Mouse (Mus musculus) heart, embryonic 13.5 days (tissue): ENCODE measurements around the gene Kifc1. TPM values are rescaled to one million over a fixed set of nuclear protein-coding genes. Genes with fewer than 3 reads are reported as not detected.

Source experiments
- ATAC-seq: fragments of 200-750 bp; cut with Nextera tagmentation; 2 replicates; pipeline ENCODE4 v1.8.0; 2017; ENCODE audit warnings: moderate TSS enrichment; ENCODE audit not compliant: insufficient number of reproducible peaks, low FRiP score, low TSS enrichment; ENCODE audit errors: extremely low read depth
- H3K27ac ChIP-seq: fragments of 300-500 bp; sonication (generic); replicated peaks from 2 replicates; pipeline ENCODE4 v1.5.1; 2015; ENCODE audit warnings: moderate library complexity, mild to moderate bottlenecking, inconsistent platforms
- H3K27me3 ChIP-seq: fragments of 300-500 bp; sonication (generic); replicated peaks from 2 replicates; pipeline ENCODE4 v1.6.1; 2015; ENCODE audit warnings: mild to moderate bottlenecking, inconsistent platforms
- H3K36me3 ChIP-seq: fragments of 300-500 bp; sonication (generic); 2 replicates; pipeline ENCODE4 v1.6.1; 2015; ENCODE audit warnings: mild to moderate bottlenecking, inconsistent platforms
- H3K4me1 ChIP-seq: fragments of 300-500 bp; sonication (generic); 2 replicates; pipeline ENCODE4 v1.6.1; 2015; ENCODE audit warnings: inconsistent platforms
- H3K4me2 ChIP-seq: fragments of 300-500 bp; sonication (generic); 2 replicates; pipeline ENCODE4 v1.6.1; 2015; ENCODE audit warnings: inconsistent platforms, mild to moderate bottlenecking, moderate library complexity
- H3K4me3 ChIP-seq: fragments of 300-500 bp; sonication (generic); 2 replicates; pipeline ENCODE4 v1.5.1; 2015; ENCODE audit warnings: moderate library complexity, mild to moderate bottlenecking, inconsistent platforms
- H3K9ac ChIP-seq: fragments of 300-500 bp; sonication (generic); 2 replicates; pipeline ENCODE4 v1.6.1; 2015; ENCODE audit warnings: inconsistent platforms, mild to moderate bottlenecking, moderate library complexity
- H3K9me3 ChIP-seq: fragments of 300-500 bp; sonication (generic); 2 replicates; pipeline ENCODE4 v1.6.1; 2016; ENCODE audit warnings: inconsistent platforms
- WGBS: fragments of 180-500 bp; shearing (Covaris S2); methylation state at CpG from one replicate; pipeline ENCODE4 v1.1.7; 2015; ENCODE audit warnings: mixed read lengths; 5-methylcytosine and 5-hydroxymethylcytosine counted together
- polyA plus RNA-seq: library from polyadenylated mRNA; unstranded; fragments of >200 nt; fragmentation: Nextera tagmentation; extraction: Ambion mirVana; gene quantifications from 2 replicates; pipeline ENCODE4 v1.2.1, GENCODE M21; 2015

The Kifc1 gene
- polyA plus RNA-seq, 1 experiment from 2014 or later: 5.4 TPM

DNA sequence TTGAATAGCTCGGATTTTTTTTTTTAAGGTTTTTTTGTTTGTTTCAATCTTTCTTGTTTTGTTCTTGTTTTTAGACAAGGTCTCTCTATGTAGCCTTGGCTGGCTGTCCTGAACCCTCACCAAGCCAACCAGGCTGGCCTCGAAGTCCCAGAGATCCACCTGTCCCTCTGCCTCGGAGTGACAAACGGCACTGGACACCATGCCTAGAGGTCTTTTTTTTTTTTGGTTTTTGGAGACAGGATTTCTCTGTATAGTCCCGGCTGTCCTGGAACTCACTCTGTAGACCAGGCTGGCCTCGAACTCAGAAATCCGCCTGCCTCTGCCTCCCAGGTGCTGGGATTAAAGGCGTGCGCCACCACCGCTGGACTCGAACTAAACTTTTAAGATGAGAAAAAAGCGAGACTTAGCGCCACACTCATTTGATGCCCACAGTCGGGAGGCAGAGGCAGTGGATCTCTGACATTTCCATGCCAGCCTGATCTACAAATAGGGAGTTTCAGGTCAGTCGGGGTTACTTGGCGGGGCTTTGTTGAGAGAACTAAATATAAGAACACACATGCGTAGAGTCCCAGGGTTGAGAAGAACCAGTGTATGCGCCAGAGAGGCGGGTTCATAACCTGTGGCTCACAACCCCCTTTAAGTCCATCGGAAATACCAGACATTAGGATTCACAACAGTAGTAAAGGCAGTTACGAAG lies 37.9 kb upstream of the Kifc1 start:
- peak overlapping the region; percentile 99; the same call in 1 of the 2 replicates for H3K27ac ChIP-seq

DNA sequence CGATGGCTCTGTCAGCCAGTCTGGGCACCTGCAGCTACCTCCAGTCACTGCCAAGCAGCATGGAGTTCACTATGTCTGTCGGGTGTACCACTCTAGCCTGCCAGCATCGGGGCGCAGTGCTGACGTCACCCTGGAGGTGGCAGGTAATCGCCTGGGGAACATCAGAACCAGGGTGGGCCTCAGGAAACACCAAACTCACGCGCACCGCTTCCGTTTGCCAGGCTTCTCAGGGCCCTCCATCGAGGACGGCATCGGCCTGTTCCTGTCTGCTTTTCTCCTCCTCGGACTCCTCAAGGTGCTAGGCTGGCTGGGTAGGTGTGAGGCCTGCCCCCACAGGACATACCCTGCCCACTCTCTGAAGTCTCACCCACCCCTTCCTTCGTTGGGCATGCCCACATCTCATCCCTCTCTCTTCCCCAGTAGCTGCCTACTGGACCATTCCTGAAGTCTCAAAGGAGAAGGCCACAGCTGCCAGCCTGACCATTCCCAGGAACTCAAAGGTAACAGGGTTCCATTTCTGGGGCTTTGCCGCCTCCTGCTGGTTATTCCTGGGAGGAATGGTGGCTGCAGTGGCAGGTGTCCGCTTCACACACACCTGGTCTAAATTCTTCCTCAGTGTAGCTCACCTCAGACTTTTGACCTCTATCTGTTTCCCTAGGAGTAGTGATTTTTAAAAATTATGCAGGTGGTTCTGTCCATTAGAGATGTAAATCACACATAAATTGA lies 35.9 kb upstream of the Kifc1 start:
- no peaks in the 10 kb centered on the region for H3K27me3 ChIP-seq
- H3K4me1 ChIP-seq: peaks cover 23% of the 10 kb centered on the region
- no peak for ATAC-seq
- 72% methylated on average over 17 of the region's 17 CpGs for WGBS
- no peaks in the 10 kb centered on the region for H3K9me3 ChIP-seq
- H3K4me3 ChIP-seq: no peak overlapping the region
- H3K4me2 ChIP-seq: no peak overlapping the region
- H3K36me3 ChIP-seq: peaks cover 31% of the 10 kb centered on the region
- H3K9ac ChIP-seq: no peak overlapping the region
- H3K27ac ChIP-seq: no peak overlapping the region

More for the DNA sequence above, 37.9 kb upstream of the Kifc1 start:
- Histone ChIP-seq H3K36me3 (peaks cover 46% of the 10 kb centered on the region), H3K27me3 (no peaks in the 10 kb centered on the region), H3K4me1 (peaks cover 25% of the 10 kb centered on the region), H3K4me3 (peak overlapping the region; percentile 96), H3K9ac (peak overlapping the region; percentile 98), H3K9me3 (no peaks in the 10 kb centered on the region), H3K4me2 (peak overlapping the region; percentile 100)
- ATAC-seq: no peak
- WGBS: 59% methylated on average over 21 of the region's 21 CpGs

DNA sequence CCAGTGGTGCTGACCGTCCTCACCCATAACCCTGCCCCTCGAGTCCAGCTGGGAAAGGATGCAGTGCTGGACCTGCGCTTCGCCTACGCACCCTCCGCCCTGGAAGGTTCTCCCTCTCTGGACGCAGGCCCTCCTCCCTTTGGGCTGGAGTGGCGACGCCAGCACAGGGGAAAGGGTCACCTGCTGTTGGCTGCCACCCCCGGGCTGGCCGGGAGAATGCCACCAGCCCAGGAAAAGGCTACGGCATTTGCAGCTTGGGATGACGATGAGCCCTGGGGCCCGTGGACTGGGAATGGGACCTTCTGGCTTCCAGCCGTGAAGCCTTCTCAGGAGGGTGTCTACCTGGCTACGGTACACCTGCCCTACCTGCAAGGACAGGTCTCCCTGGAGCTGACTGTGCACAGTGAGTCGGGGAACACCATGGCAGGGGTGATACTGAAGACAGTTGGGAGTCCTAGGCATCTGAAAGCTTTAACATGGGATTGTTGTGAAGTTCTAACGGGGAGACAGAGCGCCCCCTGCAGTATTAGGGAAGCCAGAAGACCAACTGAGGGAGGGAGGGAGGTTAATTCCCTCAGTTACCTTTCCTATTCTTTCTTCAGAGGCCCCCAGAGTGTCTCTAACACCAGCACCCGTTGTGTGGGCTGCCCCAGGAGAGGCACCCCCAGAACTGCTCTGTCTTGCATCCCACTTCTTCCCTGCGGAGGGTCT lies 35.1 kb upstream of the Kifc1 start:
- Histone ChIP-seq H3K9me3 (no peaks in the 10 kb centered on the region), H3K9ac (0 out of 2 replicates have a peak overlapping the region, but pooled peaks have one; percentile 2), H3K27me3 (no peaks in the 10 kb centered on the region), H3K4me1 (peaks cover 21% of the 10 kb centered on the region), H3K4me3 (no peak overlapping the region), H3K36me3 (peaks cover 31% of the 10 kb centered on the region), H3K27ac (no peak overlapping the region), H3K4me2 (no peak overlapping the region)
- ATAC-seq: no peak
- 79% methylated on average over 21 of the region's 21 CpGs for WGBS

DNA sequence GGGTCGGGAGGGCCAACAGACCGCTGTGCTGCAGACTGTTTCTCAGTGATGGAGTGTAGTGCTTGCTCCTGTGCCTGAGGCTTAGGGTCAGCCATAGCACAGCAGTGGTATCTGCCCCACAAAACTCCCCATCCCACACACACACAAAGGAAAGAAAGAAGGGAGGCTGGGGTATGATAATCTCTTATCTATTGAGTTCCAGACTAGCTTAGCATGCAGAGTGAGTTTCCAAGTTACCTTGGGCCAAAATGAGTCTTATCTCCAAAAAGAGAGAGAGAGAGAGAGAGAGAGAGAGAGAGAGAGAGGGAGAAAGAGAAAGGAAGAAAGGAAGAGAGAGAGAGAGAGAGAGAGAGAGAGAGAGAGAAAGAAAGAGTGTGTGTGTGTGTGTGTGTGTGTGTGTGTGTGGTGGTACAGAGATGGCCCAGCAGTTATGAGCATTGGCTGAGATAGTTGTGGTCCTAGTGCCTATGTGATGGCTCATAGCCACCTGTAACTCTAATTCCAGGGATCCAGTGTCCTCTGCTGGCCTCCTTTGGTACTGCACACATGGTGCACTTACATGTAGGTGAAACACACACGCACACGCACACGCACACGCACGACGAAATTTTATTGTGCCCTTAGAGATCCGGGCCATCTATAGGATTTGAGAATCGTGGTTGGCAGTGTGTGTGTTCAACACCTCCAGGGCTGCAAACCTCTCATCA lies 34.3 kb upstream of the Kifc1 start:
- Histone ChIP-seq H3K9ac (no peak overlapping the region), H3K4me2 (no peak overlapping the region), H3K4me3 (no peak overlapping the region), H3K27me3 (no peaks in the 10 kb centered on the region), H3K27ac (no peak overlapping the region), H3K4me1 (peaks cover 20% of the 10 kb centered on the region), H3K9me3 (no peaks in the 10 kb centered on the region), H3K36me3 (peaks cover 31% of the 10 kb centered on the region)
- no peak for ATAC-seq
- 74% methylated on average over 10 of the region's 10 CpGs for WGBS

DNA sequence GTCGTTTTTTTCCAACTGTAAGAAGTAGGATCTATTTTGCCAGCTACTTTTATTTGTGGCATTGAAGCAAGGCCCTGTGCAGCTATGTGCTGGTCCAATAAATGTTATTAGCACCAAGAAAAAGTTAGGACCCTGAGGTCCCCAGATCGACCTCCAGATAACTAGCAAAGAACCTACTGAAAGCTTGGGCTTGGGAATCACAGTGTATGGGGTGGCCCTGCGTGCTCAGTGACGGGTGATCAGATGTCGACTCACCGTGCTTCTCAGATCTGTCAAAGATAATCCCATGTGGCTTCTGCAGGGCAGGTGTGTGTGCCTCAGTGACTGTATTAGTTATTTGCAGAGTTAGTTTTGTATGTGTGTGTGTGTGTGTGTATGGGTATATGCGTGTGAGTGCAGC lies 30.9 kb upstream of the Kifc1 start:
- Histone ChIP-seq H3K27me3 (no peaks in the 10 kb centered on the region), H3K4me2 (no peak overlapping the region), H3K4me3 (no peak overlapping the region), H3K36me3 (peaks cover 31% of the 10 kb centered on the region), H3K9me3 (no peaks in the 10 kb centered on the region), H3K4me1 (peaks cover 35% of the 10 kb centered on the region), H3K9ac (no peak overlapping the region), H3K27ac (no peak overlapping the region)
- ATAC-seq: no peak
- 81% methylated on average over 7 of the region's 7 CpGs for WGBS

GRCm38 (mm10) chr17:33920282-33921097 lies 30.0 kb upstream of the Kifc1 start:
- Histone ChIP-seq H3K4me3 (peak overlapping the region; percentile 85), H3K9me3 (no peaks in the 10 kb centered on the region), H3K27me3 (no peaks in the 10 kb centered on the region), H3K36me3 (peaks cover 22% of the 10 kb centered on the region), H3K27ac (peak overlapping the region; percentile 88), H3K9ac (peak overlapping the region; percentile 89), H3K4me1 (peaks cover 36% of the 10 kb centered on the region), H3K4me2 (peak overlapping the region; percentile 92)
- ATAC-seq: no peak
- WGBS: 1% methylated on average over 36 of the region's 36 CpGs

GRCm38 (mm10) chr17:33919351-33920281 lies 29.2 kb upstream of the Kifc1 start:
- H3K4me3 ChIP-seq: peak overlapping the region; percentile 85
- WGBS: under 1% methylated on average over 52 of the region's 52 CpGs
- peak; percentile 54; the same call in 1 of the 2 replicates for ATAC-seq
- no peaks in the 10 kb centered on the region for H3K27me3 ChIP-seq
- peak overlapping the region; percentile 88 for H3K27ac ChIP-seq
- peak overlapping the region; percentile 89 for H3K9ac ChIP-seq
- peaks cover 22% of the 10 kb centered on the region for H3K36me3 ChIP-seq
- peaks cover 44% of the 10 kb centered on the region for H3K4me1 ChIP-seq
- H3K4me2 ChIP-seq: peak overlapping the region; percentile 92
- H3K9me3 ChIP-seq: no peaks in the 10 kb centered on the region

GRCm38 (mm10) chr17:33918293-33919203 lies 28.1 kb upstream of the Kifc1 start:
- Histone ChIP-seq H3K27me3 (no peaks in the 10 kb centered on the region), H3K4me3 (peak overlapping the region; percentile 85), H3K36me3 (peaks cover 33% of the 10 kb centered on the region), H3K4me1 (peaks cover 47% of the 10 kb centered on the region), H3K4me2 (peak overlapping the region; percentile 92), H3K9ac (peak overlapping the region; percentile 89), H3K27ac (peak overlapping the region; percentile 88), H3K9me3 (no peaks in the 10 kb centered on the region)
- no peak for ATAC-seq
- 55% methylated on average over 37 of the region's 37 CpGs for WGBS

GRCm38 (mm10) chr17:33917656-33918292 lies 27.3 kb upstream of the Kifc1 start:
- 77% methylated on average over 18 of the region's 18 CpGs for WGBS
- Histone ChIP-seq H3K9me3 (no peaks in the 10 kb centered on the region), H3K27ac (no peak overlapping the region), H3K4me2 (peak overlapping the region; percentile 92), H3K27me3 (no peaks in the 10 kb centered on the region), H3K4me3 (peak overlapping the region; percentile 85; the same call in 1 of the 2 replicates), H3K4me1 (peaks cover 47% of the 10 kb centered on the region), H3K36me3 (peaks cover 40% of the 10 kb centered on the region), H3K9ac (no peak overlapping the region)
- ATAC-seq: no peak
